Mouse (Mus musculus) heart, adult 2 months (tissue): ENCODE measurements around the gene Bcar3. TPM values are rescaled to one million over a fixed set of nuclear protein-coding genes. Genes with fewer than 3 reads are reported as not detected.

ENCODE experiments used
- DNase-seq, 2 experiments: peaks; one replicate each; pipeline ENCODE4 v3.0.0; 2021
- H3K27ac ChIP-seq: fragments of 200-600 bp; 2 replicates; pipeline ENCODE4 v1.8.1; 2022
- H3K27me3 ChIP-seq: fragments of 200-500 bp; 2 replicates; pipeline ENCODE4 v1.6.1; 2012; ENCODE audit warnings: mild to moderate bottlenecking, low read length, inconsistent platforms, mixed read lengths; ENCODE audit not compliant: control insufficient read depth, insufficient read depth
- H3K36me3 ChIP-seq: fragments of 200-500 bp; 2 replicates; pipeline ENCODE4 v1.6.1; 2012; ENCODE audit warnings: low read length, inconsistent platforms; ENCODE audit not compliant: control insufficient read depth, insufficient read depth
- H3K4me1 ChIP-seq: fragments of 200-500 bp; 2 replicates; pipeline ENCODE4 v1.6.1; 2011; ENCODE audit warnings: low read length; ENCODE audit not compliant: control insufficient read depth, insufficient read depth
- H3K4me3 ChIP-seq: fragments of 200-600 bp; 2 replicates; pipeline ENCODE4 v1.8.1; 2022
- H3K79me2 ChIP-seq: fragments of 200-500 bp; replicated peaks from 2 replicates; pipeline ENCODE4 v1.6.1; 2012; ENCODE audit warnings: mild to moderate bottlenecking, inconsistent platforms, low read length, moderate library complexity, mixed read lengths; ENCODE audit not compliant: control insufficient read depth, insufficient read depth
- H3K9ac ChIP-seq: fragments of 200-500 bp; 2 replicates; pipeline ENCODE4 v1.6.1; 2012; ENCODE audit warnings: low read depth, mild to moderate bottlenecking, control low read depth, inconsistent platforms, low read length, mixed read lengths
- CTCF ChIP-seq: fragments of 200-600 bp; IDR thresholded peaks from 2 replicates; pipeline ENCODE4 v1.8.1; 2022; ENCODE audit warnings: antibody characterized with exemption, mild to moderate bottlenecking, moderate library complexity
- EP300 ChIP-seq: fragments of 200-500 bp; IDR thresholded peaks from 2 replicates; pipeline ENCODE4 v1.6.1; 2011; ENCODE audit warnings: low read depth, low read length, control low read depth; ENCODE audit not compliant: insufficient read depth
- POLR2A ChIP-seq: fragments of 200-500 bp; IDR thresholded peaks from 2 replicates; pipeline ENCODE4 v1.6.1; 2011; ENCODE audit warnings: mild to moderate bottlenecking, low read depth, low read length, control low read depth; ENCODE audit not compliant: insufficient read depth
- WGBS: fragments of 180-500 bp; shearing (Covaris S2); methylation state at CpG from one replicate; pipeline ENCODE4 v1.1.7; 2018; 5-methylcytosine and 5-hydroxymethylcytosine counted together
- intact Hi-C: fragments of 180-260 bp; cut with DNase I; formaldehyde crosslinking; loops from one replicate; pipeline ENCODE4 v1.15.1; 2025
- polyA plus RNA-seq: library from polyadenylated mRNA; depleted of rRNA; stranded (reverse); fragments of >200 nt; gene quantifications from 2 replicates; pipeline ENCODE4 v1.2.3, GENCODE M21; 2012
- total RNA-seq, 2 experiments: library from RNA; stranded (reverse); gene quantifications; 2 replicates each; pipeline ENCODE4 v1.2.3; 2021

Gene Bcar3
- total and polyA plus RNA-seq, 3 experiments, result 4.7 to 10.2 (median 7.5) TPM

DNA sequence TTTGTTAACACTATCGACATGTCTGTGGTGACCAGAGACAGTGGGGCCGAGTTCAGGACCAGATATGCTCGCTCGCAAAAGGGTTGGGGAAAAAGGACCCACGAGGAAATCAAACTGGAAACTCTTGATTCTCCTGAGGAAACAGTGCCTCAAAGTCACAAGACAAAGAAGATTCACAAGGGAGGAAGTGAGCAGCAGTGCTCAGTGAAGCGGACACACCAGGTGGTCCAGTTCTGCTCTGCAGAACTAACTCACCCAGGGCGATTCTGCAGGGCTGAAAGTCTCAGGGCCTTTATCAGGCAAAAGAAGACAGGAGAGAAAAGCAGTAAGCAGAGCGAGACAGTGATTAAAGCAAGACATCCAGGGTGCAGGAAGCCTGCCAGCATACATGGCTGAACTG lies 112.5 kb downstream of the Bcar3 start:
- H3K9ac ChIP-seq, result no peak overlapping the region
- no peaks in the 10 kb centered on the region for H3K79me2 ChIP-seq
- 68% methylated on average over 8 of the region's 8 CpGs for WGBS
- TF ChIP-seq POLR2A (no peak), CTCF (no peak), EP300 (no peak)
- no peak overlapping the region for H3K27ac ChIP-seq
- no peak overlapping the region for H3K4me3 ChIP-seq
- no peaks in the 10 kb centered on the region for H3K27me3 ChIP-seq
- H3K36me3 ChIP-seq, result no peaks in the 10 kb centered on the region
- peak in 1 of 2 experiments; percentile 17 for DNase-seq
- intact Hi-C loops, result loop anchor here (5.0 kb wide), 1 partner anchor 39 kb away; no protein-coding TSS in a partner anchor
- no peaks in the 10 kb centered on the region for H3K4me1 ChIP-seq

DNA sequence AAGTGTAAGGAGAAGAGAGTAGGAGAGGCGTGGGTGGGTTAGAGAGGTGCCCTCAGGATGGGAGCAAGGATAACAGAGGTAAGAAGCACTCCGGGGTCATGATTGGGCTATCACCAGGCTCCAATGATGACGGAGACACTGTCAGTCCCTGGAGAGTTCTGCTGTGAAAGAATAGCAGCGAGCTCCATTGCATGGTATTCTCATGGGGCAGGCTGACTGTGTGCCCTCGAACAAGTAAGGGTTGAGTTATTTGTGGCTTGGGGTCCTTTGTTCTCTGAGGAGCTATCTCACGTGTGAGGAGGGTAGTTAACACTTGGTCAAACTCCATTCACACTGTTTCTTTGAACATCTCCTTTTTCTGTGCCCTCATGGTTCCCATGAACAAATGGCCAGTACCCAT lies 113.8 kb downstream of the Bcar3 start:
- Histone ChIP-seq H3K27ac (no peak overlapping the region), H3K4me1 (no peaks in the 10 kb centered on the region), H3K79me2 (no peaks in the 10 kb centered on the region), H3K27me3 (no peaks in the 10 kb centered on the region), H3K9ac (no peak overlapping the region), H3K36me3 (no peaks in the 10 kb centered on the region), H3K4me3 (no peak overlapping the region)
- intact Hi-C loops, result loop anchor here (5.0 kb wide), 1 partner anchor 40 kb away; no protein-coding TSS in a partner anchor
- DNase-seq, result no peak
- TF ChIP-seq CTCF, result no peak
- TF ChIP-seq POLR2A, result no peak
- TF ChIP-seq EP300, result no peak
- WGBS, result 85% methylated on average over 6 of the region's 6 CpGs

DNA sequence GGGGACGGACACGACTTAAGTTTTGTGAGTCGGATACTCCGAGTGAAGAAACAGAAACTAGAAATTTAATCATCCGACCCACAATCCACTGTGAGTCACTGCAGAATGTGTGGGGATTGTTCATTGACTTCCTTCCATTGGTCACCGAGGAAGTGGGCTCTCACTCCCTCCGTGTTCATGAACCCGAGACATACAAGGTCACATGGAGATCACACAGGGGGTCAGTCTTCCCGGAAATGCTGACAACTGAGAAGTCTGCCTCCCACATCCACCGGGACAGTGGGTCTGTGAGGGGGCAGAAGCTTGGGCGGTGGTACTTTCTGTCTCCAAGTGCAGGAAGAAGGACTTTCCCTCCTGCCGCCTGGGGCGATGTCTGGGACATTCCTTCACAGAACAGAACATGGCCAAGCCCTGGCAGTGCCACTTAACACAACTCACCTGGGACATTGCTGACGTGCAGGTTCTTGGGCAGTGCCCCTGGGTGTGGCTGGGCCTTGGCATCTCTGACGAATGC lies 114.9 kb downstream of the Bcar3 start:
- H3K79me2 ChIP-seq, result no peaks in the 10 kb centered on the region
- no peak overlapping the region for H3K9ac ChIP-seq
- no peaks in the 10 kb centered on the region for H3K36me3 ChIP-seq
- no peak overlapping the region for H3K27ac ChIP-seq
- no peaks in the 10 kb centered on the region for H3K27me3 ChIP-seq
- 41% methylated on average over 15 of the region's 15 CpGs for WGBS
- TF ChIP-seq CTCF, result no peak
- no peak for TF ChIP-seq EP300
- TF ChIP-seq POLR2A, result no peak
- intact Hi-C loops, result loop anchor here (5.0 kb wide), 1 partner anchor 42 kb away; no protein-coding TSS in a partner anchor
- H3K4me1 ChIP-seq, result no peaks in the 10 kb centered on the region
- DNase-seq, result no peak
- H3K4me3 ChIP-seq, result no peak overlapping the region

DNA sequence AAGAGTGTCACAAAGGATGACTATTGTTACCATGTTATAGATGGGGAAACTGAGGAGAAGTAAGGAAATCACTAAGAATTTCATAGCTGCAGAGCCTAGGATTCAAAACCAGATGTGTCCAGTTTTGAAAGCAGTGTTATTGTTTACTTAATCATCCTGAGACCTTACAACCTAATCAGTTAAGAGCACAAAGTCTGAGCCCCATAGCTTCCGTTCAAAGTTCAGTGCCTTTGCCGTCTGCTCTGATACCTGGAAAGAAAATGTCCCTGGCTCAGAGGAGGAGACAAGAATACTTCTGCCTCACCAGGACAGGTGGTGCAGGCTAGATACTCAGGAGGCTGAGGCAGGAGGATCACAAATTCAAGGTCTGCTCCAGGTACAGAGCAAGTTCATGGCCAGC lies 117.7 kb downstream of the Bcar3 start:
- Histone ChIP-seq H3K4me3 (no peak overlapping the region), H3K27ac (no peak overlapping the region), H3K36me3 (no peaks in the 10 kb centered on the region), H3K79me2 (no peaks in the 10 kb centered on the region), H3K9ac (no peak overlapping the region), H3K4me1 (peaks cover 1% of the 10 kb centered on the region; the same call in 1 of the 2 replicates), H3K27me3 (no peaks in the 10 kb centered on the region)
- DNase-seq, result no peak
- intact Hi-C loops, result no loop called here
- 73% methylated on average over 2 of the region's 2 CpGs for WGBS
- TF ChIP-seq POLR2A (no peak), EP300 (no peak), CTCF (no peak)

DNA sequence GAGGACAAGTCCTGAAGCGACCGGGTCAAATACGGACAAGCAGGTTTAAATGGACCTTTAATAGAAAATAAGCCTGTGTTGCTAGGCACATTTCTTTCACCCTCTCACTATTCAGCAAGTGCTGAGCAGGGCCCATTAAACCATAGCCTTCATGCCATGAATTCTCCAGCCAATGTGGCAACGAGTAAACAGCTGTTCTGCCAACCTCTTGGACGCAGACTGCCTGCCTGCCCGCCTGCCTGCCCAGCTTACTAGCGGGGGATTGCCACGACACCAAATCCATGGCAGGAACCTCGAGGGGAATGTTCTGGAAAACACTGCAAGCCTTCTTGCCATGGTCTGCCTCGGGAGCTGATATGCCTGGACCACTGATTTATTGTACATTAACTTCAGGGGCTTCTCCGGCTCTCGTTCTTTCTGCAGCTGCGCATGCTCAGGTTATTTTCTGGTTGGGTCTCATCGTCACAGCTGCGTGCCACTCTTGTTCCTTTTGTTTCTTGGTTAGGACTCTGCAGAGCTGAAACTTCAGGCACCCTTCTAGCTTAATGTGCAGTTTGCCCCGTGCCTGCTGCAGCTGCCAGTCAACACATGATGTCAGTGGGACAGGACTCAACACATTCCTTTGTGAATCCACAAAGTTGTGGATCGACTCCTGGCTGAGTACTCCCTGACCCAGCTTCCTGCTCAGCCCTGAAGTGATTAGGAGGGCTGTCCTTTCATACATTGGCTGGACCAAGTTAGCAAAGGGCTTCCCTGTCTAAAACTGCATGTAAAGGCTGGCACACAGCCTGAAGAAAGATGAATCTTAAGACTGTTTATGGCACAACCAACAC lies 120.0 kb downstream of the Bcar3 start:
- no peak overlapping the region for H3K9ac ChIP-seq
- H3K27me3 ChIP-seq, result no peaks in the 10 kb centered on the region
- no peak overlapping the region for H3K4me3 ChIP-seq
- no peak overlapping the region for H3K27ac ChIP-seq
- no peaks in the 10 kb centered on the region for H3K36me3 ChIP-seq
- intact Hi-C loops, result no loop called here
- no peaks in the 10 kb centered on the region for H3K79me2 ChIP-seq
- peaks cover 3% of the 10 kb centered on the region; the same call in 1 of the 2 replicates for H3K4me1 ChIP-seq
- DNase-seq, result no peak
- 36% methylated on average over 17 of the region's 17 CpGs for WGBS
- TF ChIP-seq EP300, result no peak
- TF ChIP-seq CTCF, result no peak
- no peak for TF ChIP-seq POLR2A

DNA sequence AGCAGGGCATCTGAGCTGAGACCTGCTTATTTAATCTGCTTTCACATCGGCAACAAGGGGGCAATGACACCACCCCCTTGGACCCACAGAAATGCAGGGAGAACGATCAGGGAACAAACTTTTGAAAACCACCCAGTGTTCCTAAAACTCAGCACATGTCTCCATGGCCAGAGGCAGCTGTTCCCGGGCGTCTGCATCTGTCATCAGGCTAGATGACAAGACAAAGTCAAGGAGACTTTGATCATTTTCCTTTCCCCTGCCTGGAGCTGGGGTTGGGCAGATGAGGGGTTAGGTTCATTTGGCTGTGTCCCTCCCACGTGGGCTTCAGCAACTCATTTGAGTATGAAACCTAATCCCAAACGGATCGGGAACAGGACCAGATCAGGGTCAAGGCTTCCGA lies 120.9 kb downstream of the Bcar3 start:
- Histone ChIP-seq H3K9ac (no peak overlapping the region), H3K27ac (no peak overlapping the region), H3K27me3 (no peaks in the 10 kb centered on the region), H3K36me3 (no peaks in the 10 kb centered on the region), H3K79me2 (no peaks in the 10 kb centered on the region), H3K4me3 (no peak overlapping the region), H3K4me1 (peaks cover 3% of the 10 kb centered on the region; the same call in 1 of the 2 replicates)
- intact Hi-C loops, result no loop called here
- WGBS, result 79% methylated on average over 8 of the region's 8 CpGs
- DNase-seq, result no peak
- no peak for TF ChIP-seq POLR2A
